Mouse (Mus musculus): ENCODE results near the gene Kin. TPM values are rescaled to one million over a fixed set of nuclear protein-coding genes. Genes with fewer than 3 reads are reported as not detected.

Kin gene
- polyA plus RNA-seq, 1 experiment from 2014 or later = 44.1 TPM

Other genes starting within 250 kb of the Kin start
- gene 4930412O13Rik, start 199.3 kb upstream of the Kin start, polyA plus RNA-seq (2014; fragmentation: Nextera tagmentation; extraction: Ambion mirVana) = 0.24 and 0.71 TPM in 2 replicates
- 1.6 and 3.3 TPM in 2 replicates for gene 9230102O04Rik, start 191.1 kb upstream of the Kin start, polyA plus RNA-seq (2014; fragmentation: Nextera tagmentation; extraction: Ambion mirVana)
- gene Gata3, start 190.6 kb upstream of the Kin start, polyA plus RNA-seq (2014; fragmentation: Nextera tagmentation; extraction: Ambion mirVana) = 18.6 and 22.9 TPM in 2 replicates
- 18.3 and 18.9 TPM in 2 replicates for gene Taf3, start 32.0 kb upstream of the Kin start, polyA plus RNA-seq (2014; fragmentation: Nextera tagmentation; extraction: Ambion mirVana)
- gene Atp5c1, start 83 bp upstream of the Kin start, polyA plus RNA-seq (2014; fragmentation: Nextera tagmentation; extraction: Ambion mirVana) = 566 and 567 TPM in 2 replicates
- gene Itih2, start 50.8 kb downstream of the Kin start, polyA plus RNA-seq (2014; fragmentation: Nextera tagmentation; extraction: Ambion mirVana) = 0.31 and 0.49 TPM in 2 replicates
- 5.3 and 5.6 TPM in 2 replicates for gene Itih5, start 73.0 kb downstream of the Kin start, polyA plus RNA-seq (2014; fragmentation: Nextera tagmentation; extraction: Ambion mirVana)